Mouse (Mus musculus) neural tube, embryonic 14.5 days (tissue): ENCODE measurements around the gene Prickle2. TPM values are rescaled to one million over a fixed set of nuclear protein-coding genes. Genes with fewer than 3 reads are reported as not detected.

ENCODE experiments used
- ATAC-seq: fragments of 200-750 bp; cut with Nextera tagmentation; 2 replicates; pipeline ENCODE4 v1.8.0; 2017; ENCODE audit warnings: low read depth, mild to moderate bottlenecking, moderate TSS enrichment, moderate library complexity
- H3K27ac ChIP-seq: fragments of 300-500 bp; sonication (generic); 2 replicates; pipeline ENCODE4 v1.5.1; 2014; ENCODE audit warnings: low read depth, mild to moderate bottlenecking, control low read depth, low read length, moderate library complexity, mixed read lengths
- H3K27me3 ChIP-seq: fragments of 300-500 bp; sonication (generic); 2 replicates; pipeline ENCODE4 v1.6.1; 2014; ENCODE audit warnings: low read length; ENCODE audit not compliant: control insufficient read depth, insufficient read depth
- H3K36me3 ChIP-seq: fragments of 300-500 bp; sonication (generic); 2 replicates; pipeline ENCODE4 v1.6.1; 2014; ENCODE audit warnings: low read length, mixed read lengths; ENCODE audit not compliant: control insufficient read depth, insufficient read depth
- H3K4me1 ChIP-seq: fragments of 300-500 bp; sonication (generic); 2 replicates; pipeline ENCODE4 v1.6.1; 2014; ENCODE audit warnings: low read length; ENCODE audit not compliant: control insufficient read depth, insufficient read depth
- H3K4me2 ChIP-seq: fragments of 300-500 bp; sonication (generic); 2 replicates; pipeline ENCODE4 v1.6.1; 2014; ENCODE audit warnings: mild to moderate bottlenecking, low read depth, low read length, control low read depth
- H3K4me3 ChIP-seq: fragments of 300-500 bp; sonication (generic); 2 replicates; pipeline ENCODE4 v1.5.1; 2014; ENCODE audit warnings: low read depth, low read length, control low read depth, mixed read lengths
- H3K9ac ChIP-seq: fragments of 300-500 bp; sonication (generic); replicated peaks from 2 replicates; pipeline ENCODE4 v1.6.1; 2014; ENCODE audit warnings: low read depth, mild to moderate bottlenecking, control low read depth, low read length, mixed read lengths
- H3K9me3 ChIP-seq: fragments of 300-500 bp; sonication (generic); 2 replicates; pipeline ENCODE4 v1.6.1; 2016; ENCODE audit warnings: low read length; ENCODE audit not compliant: control insufficient read depth
- WGBS: fragments of 180-500 bp; shearing (Covaris S2); extraction: QIAGEN DNeasy Blood & Tissue Kit; methylation state at CpG from one replicate; pipeline ENCODE4 v1.1.7; 2014; 5-methylcytosine and 5-hydroxymethylcytosine counted together
- polyA plus RNA-seq: library from polyadenylated mRNA; unstranded; fragments of >200 nt; fragmentation: Nextera tagmentation; extraction: Ambion mirVana; gene quantifications from 2 replicates; pipeline ENCODE4 v1.2.1, GENCODE M21; 2014

Gene Prickle2
- polyA plus RNA-seq, 1 experiment from 2014 or later = 25.5 TPM

DNA sequence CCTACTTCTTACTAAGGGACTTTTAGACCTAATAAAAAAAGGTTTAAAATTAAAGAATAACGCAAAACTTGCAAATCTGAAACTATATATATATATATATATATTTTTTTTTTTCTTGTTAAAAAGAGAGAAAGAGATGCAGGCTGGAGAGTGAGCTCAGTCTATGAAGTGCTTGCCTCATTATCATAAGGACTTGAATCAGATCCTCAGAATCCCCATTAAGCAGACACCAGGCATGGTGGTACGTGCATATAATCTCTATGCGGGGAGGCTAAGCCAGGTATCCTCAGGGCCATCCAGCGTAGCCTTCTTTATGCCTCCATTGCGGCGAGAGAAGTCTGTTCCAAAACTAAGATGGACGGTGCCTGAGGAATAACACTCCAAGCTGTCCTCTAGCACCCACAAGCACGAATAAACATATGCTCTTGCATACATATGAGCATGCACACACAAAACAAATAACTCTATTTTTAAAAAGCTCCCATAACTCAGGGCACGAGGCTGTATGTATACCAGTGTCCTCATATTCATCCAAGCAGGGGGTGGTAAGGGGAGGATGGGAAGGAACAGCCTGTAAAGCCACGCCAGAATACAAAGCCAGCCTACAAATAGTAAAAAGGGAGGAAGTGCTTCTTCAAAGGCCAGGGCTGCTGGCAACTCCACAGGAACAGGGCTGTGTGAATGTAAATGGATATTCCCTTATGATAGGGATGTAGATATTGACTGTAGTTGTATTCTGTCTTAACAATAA, 358.5 kb downstream of the Prickle2 start:
- Histone ChIP-seq H3K4me3 (no peak overlapping the region), H3K9me3 (no peaks in the 10 kb centered on the region), H3K4me2 (no peak overlapping the region), H3K9ac (no peak overlapping the region), H3K27ac (no peak overlapping the region), H3K27me3 (no peaks in the 10 kb centered on the region), H3K4me1 (0 out of 2 replicates have a peak, but pooled peaks cover 6% of the 10 kb centered on the region), H3K36me3 (no peaks in the 10 kb centered on the region)
- 61% methylated on average over 10 of the region's 10 CpGs for WGBS
- no peak for ATAC-seq

DNA sequence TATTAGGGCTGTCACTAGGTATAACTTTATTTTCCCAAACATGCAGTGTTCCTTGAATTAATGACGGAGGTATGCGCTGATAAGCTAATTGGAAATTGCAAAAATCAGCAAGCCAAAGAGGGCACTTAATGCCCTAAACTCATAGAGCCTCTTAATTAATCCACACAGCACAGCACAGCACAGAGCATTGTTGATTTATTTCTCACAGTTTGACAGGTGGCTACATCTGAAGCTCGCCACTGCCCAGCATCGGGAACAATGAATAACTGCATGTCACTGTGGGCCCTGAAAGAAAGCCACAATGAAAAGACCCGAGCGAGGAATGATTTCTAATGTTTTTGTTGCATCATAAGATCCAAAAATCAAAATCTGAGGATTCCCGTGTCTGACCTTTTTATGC, 359.2 kb downstream of the Prickle2 start:
- Histone ChIP-seq H3K4me1 (0 out of 2 replicates have a peak, but pooled peaks cover 6% of the 10 kb centered on the region), H3K9me3 (no peaks in the 10 kb centered on the region), H3K9ac (no peak overlapping the region), H3K4me3 (no peak overlapping the region), H3K27ac (no peak overlapping the region), H3K4me2 (no peak overlapping the region), H3K36me3 (no peaks in the 10 kb centered on the region), H3K27me3 (no peaks in the 10 kb centered on the region)
- no peak for ATAC-seq
- WGBS = 32% methylated on average over 7 of the region's 7 CpGs

DNA sequence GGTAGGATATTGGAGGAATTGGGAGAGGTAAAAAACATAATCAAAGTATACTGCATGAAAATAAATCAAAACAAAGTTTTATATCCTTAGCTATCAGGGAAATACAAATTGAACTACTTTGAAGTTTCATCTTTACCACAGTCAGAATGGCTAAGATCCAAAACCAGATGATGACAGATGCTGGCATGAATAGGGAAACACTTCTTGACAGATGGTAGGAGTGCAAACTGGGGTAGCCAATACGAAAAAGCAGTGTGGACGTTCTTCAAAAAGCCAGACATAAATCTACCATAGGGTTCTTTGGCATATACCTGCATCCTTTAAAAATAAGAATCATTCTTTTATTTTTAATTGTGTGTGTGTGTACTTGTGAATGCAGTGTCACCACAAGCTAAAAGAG, 360.8 kb downstream of the Prickle2 start:
- no peak for ATAC-seq

DNA sequence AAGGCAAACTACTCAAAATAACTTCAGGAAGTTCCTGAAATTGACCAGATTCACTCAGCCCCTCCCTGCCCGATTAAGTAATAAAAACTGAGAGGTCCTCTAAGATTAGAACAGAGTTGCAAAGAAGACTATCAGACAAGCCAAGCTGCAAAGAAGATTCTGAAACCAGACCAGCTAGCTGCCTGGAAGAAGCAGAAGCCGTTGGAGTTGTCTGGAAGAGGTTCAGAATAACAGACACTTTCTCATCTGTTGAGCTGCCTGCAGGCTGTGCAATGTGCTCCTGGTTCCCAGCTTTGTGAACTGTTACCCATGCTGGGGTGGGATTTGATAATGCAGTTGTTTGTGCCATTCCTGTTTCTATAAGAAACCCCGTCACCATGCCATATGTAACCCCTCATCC, 361.4 kb downstream of the Prickle2 start:
- Histone ChIP-seq H3K9me3 (no peaks in the 10 kb centered on the region), H3K4me2 (no peak overlapping the region), H3K36me3 (no peaks in the 10 kb centered on the region), H3K9ac (no peak overlapping the region), H3K27me3 (no peaks in the 10 kb centered on the region), H3K4me1 (0 out of 2 replicates have a peak, but pooled peaks cover 6% of the 10 kb centered on the region), H3K27ac (no peak overlapping the region), H3K4me3 (no peak overlapping the region)
- WGBS = 89% methylated on average over 3 of the region's 3 CpGs
- no peak for ATAC-seq

More for the DNA sequence above, 360.8 kb downstream of the Prickle2 start:
- Histone ChIP-seq H3K9me3 (no peaks in the 10 kb centered on the region), H3K27ac (no peak overlapping the region), H3K36me3 (no peaks in the 10 kb centered on the region), H3K27me3 (no peaks in the 10 kb centered on the region), H3K4me1 (0 out of 2 replicates have a peak, but pooled peaks cover 6% of the 10 kb centered on the region), H3K9ac (no peak overlapping the region), H3K4me3 (no peak overlapping the region), H3K4me2 (no peak overlapping the region)
- 57% methylated on average over 2 of the region's 2 CpGs for WGBS

Other genes with a start within 250 kb of the Prickle2 start
- gene A730049H05Rik, start 110.3 kb upstream of the Prickle2 start, polyA plus RNA-seq = 0.50 and 0.76 TPM in 2 replicates
- gene Gm15737, start 163.2 kb upstream of the Prickle2 start, polyA plus RNA-seq = 0.04 and 0.05 TPM in 2 replicates
- gene Adamts9, start 237.3 kb upstream of the Prickle2 start, polyA plus RNA-seq = 1.5 and 2.4 TPM in 2 replicates